Mouse (Mus musculus) E14TG2a.4 (cell line): ENCODE results near the gene Pacrg.

Experiments
- CTCF ChIP-seq: conservative IDR thresholded peaks from 2 replicates; pipeline ENCODE4 v1.5.1; 2014; ENCODE audit warnings: low read length
- NANOG ChIP-seq: IDR thresholded peaks from 2 replicates; pipeline ENCODE4 v1.6.1; 2014; ENCODE audit warnings: borderline replicate concordance, low read length, mixed read lengths
- POU5F1 ChIP-seq: IDR thresholded peaks from 2 replicates; pipeline ENCODE4 v1.6.1; 2014; ENCODE audit warnings: low read length, borderline replicate concordance

- TF ChIP-seq CTCF, result no peak
- TF ChIP-seq NANOG, result no peak
- TF ChIP-seq POU5F1, result no peak
Observed at GRCm38 (mm10) chr17:10469874-10470568, 370.1 kb downstream of the Pacrg start.
